Mouse (Mus musculus) liver, embryonic 14.5 days (tissue): ENCODE results near the gene Pramef12.

Source experiments
- CTCF ChIP-seq: IDR thresholded peaks from 2 replicates; pipeline ENCODE4 v1.5.1; 2016; ENCODE audit warnings: antibody characterized with exemption, low read depth, control low read depth
- EP300 ChIP-seq: IDR thresholded peaks from 2 replicates; pipeline ENCODE4 v1.6.1; 2016; ENCODE audit warnings: antibody characterized with exemption, low read depth

GRCm38 (mm10) chr4:144420644-144421043, 12.4 kb upstream of the Pramef12 start:
- TF ChIP-seq CTCF, result peak; percentile 50
- no peak for TF ChIP-seq EP300
